9 mouse cellular contexts compared by ENCODE assay signal in genomic region chr4:46630390-46630789, GRCm38 (mm10). TPM values are rescaled to one million over a fixed set of nuclear protein-coding genes. Genes with fewer than 3 reads are reported as not detected.
A peak's percentile ranks its signal among the peaks of the same experiment; 100 is the strongest.
DNase-seq lines count a peak whose midpoint lies in the region; ATAC-seq and TF ChIP-seq lines count a peak whose summit lies in the region.
"Had no signal": no experiment of that assay in that cellular context is flagged by ENCODE, and none has a peak within 500 bp of the region (broad histone marks: within the 10 kb centered on the region; RNA-seq: fewer than 3 reads in every experiment).

No protein-coding gene starts in this region.

- TF ChIP-seq CTCF in left cerebral cortex, adult 2 months (IDR thresholded peaks at IDR 0.05): peak; percentile 42

- H3K9me3 ChIP-seq in liver, embryonic 12.5 days (replicated peaks): no peaks in the 10 kb centered on the region
- H3K9me3 ChIP-seq in midbrain, embryonic 14.5 days (ENCODE audit: control insufficient read depth, low read length): no peaks in the 10 kb centered on the region
- H3K9me3 ChIP-seq: midbrain, embryonic 12.5 days had no signal

- H3K36me3 ChIP-seq in liver, embryonic 12.5 days: no peaks in the 10 kb centered on the region
- no peaks in the 10 kb centered on the region for H3K36me3 ChIP-seq in midbrain, embryonic 14.5 days (ENCODE audit: control insufficient read depth, insufficient read depth, low read length)
- H3K36me3 ChIP-seq: midbrain, embryonic 12.5 days had no signal

- peak; percentile 18; the same call in 1 of the 2 replicates for ATAC-seq in liver, embryonic 12.5 days
- ATAC-seq in monocyte, adult 5-6 weeks (replicated peaks; ENCODE audit: insufficient number of reproducible peaks, low FRiP score, low TSS enrichment, poor library complexity, severe bottlenecking): peak; percentile 97
- ATAC-seq in midbrain, embryonic 14.5 days (ENCODE audit: low FRiP score, low TSS enrichment): no peak

- peaks cover 58% of the 10 kb centered on the region for H3K4me1 ChIP-seq in liver, embryonic 12.5 days
- no peaks in the 10 kb centered on the region for H3K4me1 ChIP-seq in midbrain, embryonic 14.5 days (ENCODE audit: control insufficient read depth, insufficient read depth, low read length)
- H3K4me1 ChIP-seq: midbrain, embryonic 12.5 days had no signal

- 29% methylated on average over 9 of the region's 9 CpGs for WGBS in liver, embryonic 12.5 days (ENCODE audit: insufficient replicate concordance)
- 62% methylated on average over 9 of the region's 9 CpGs for WGBS in midbrain, embryonic 14.5 days

- no peak overlapping the region for H3K4me3 ChIP-seq in left cerebral cortex, adult 2 months
- no peak overlapping the region for H3K4me3 ChIP-seq in liver, embryonic 12.5 days
- no peak overlapping the region for H3K4me3 ChIP-seq in midbrain, embryonic 14.5 days (replicated peaks; ENCODE audit: low read depth, low read length)
- H3K4me3 ChIP-seq: midbrain, embryonic 12.5 days had no signal

- no peak overlapping the region for H3K27ac ChIP-seq in left cerebral cortex, adult 2 months
- no peak overlapping the region for H3K27ac ChIP-seq in liver, embryonic 12.5 days
- H3K27ac ChIP-seq in midbrain, embryonic 14.5 days (replicated peaks; ENCODE audit: low read depth, low read length): no peak overlapping the region
- H3K27ac ChIP-seq: midbrain, embryonic 12.5 days had no signal

- intact Hi-C loops in left cerebral cortex, adult 2 months (cut with DNase I): no loop called here
- intact Hi-C loops in left cerebral cortex, postnatal 25 days (cut with DNase I): no loop called here

- H3K9ac ChIP-seq in liver, embryonic 12.5 days: no peak overlapping the region
- no peak overlapping the region for H3K9ac ChIP-seq in midbrain, embryonic 14.5 days (replicated peaks; ENCODE audit: low read length)
- H3K9ac ChIP-seq: midbrain, embryonic 12.5 days had no signal

- no peaks in the 10 kb centered on the region for H3K27me3 ChIP-seq in liver, embryonic 12.5 days (replicated peaks)
- H3K27me3 ChIP-seq in midbrain, embryonic 14.5 days (ENCODE audit: control insufficient read depth, insufficient read depth, low read length): no peaks in the 10 kb centered on the region

- no peak overlapping the region for H3K4me2 ChIP-seq in liver, embryonic 12.5 days
- H3K4me2 ChIP-seq in midbrain, embryonic 14.5 days (ENCODE audit: low read length): no peak overlapping the region
- H3K4me2 ChIP-seq: midbrain, embryonic 12.5 days had no signal

- no peak for DNase-seq in left cerebral cortex, adult 2 months (ENCODE audit: extremely low spot score in 1 of 2, low spot score in 2 of 2)
- no peak for DNase-seq in left cerebral cortex, postnatal 25 days (ENCODE audit: low spot score in 2 of 2)
- peak; percentile 87 for DNase-seq in ZHBTc4 (ENCODE audit: low read depth, low spot score)
- no peak for DNase-seq in ovary, postnatal 36 days (ENCODE audit: low spot score)
- no peak for DNase-seq in midbrain, embryonic 14.5 days
- DNase-seq: gastrocnemius, postnatal 10 days had no signal

RNA-seq across cellular contexts. Expression of gene Tbc1d2, which starts 19.6 kb away (rescaled TPM):
- 1 to 10 TPM; 3.4 to 4.8 TPM for total RNA-seq in left cerebral cortex, adult 2 months (2021)
- total RNA-seq in left cerebral cortex, postnatal 25 days (2021): 1 to 10 TPM; 2.6 to 3.3 TPM
- polyA plus RNA-seq in liver, embryonic 12.5 days (2016; fragmentation: Nextera tagmentation; extraction: Ambion mirVana): 0.57 and 0.62 TPM in 2 replicates
- total RNA-seq in monocyte, adult 5-6 weeks (2017): 0.75 to 1.4 TPM (median 0.87 TPM) in 3 replicates
- polyA plus RNA-seq in midbrain, embryonic 14.5 days (2014; fragmentation: Nextera tagmentation; extraction: Ambion mirVana): 0.16 and 0.31 TPM in 2 replicates

RNA-seq across cellular contexts. Expression of gene Coro2a, which starts 28.4 kb away (rescaled TPM):
- 10 to 100 TPM; 24.4 to 28.2 TPM for total RNA-seq in left cerebral cortex, adult 2 months (2021)
- 10 to 100 TPM; 26.2 to 29.7 TPM for total RNA-seq in left cerebral cortex, postnatal 25 days (2021)
- polyA plus RNA-seq in liver, embryonic 12.5 days (2016; fragmentation: Nextera tagmentation; extraction: Ambion mirVana): 4.9 and 5.2 TPM in 2 replicates
- 25.5 to 68.9 TPM (median 29.6 TPM) in 3 replicates for total RNA-seq in monocyte, adult 5-6 weeks (2017)
- 5.1 and 5.4 TPM in 2 replicates for polyA plus RNA-seq in midbrain, embryonic 14.5 days (2014; fragmentation: Nextera tagmentation; extraction: Ambion mirVana)
